Mouse (Mus musculus): ENCODE measurements around the gene Pde1a.

DNA sequence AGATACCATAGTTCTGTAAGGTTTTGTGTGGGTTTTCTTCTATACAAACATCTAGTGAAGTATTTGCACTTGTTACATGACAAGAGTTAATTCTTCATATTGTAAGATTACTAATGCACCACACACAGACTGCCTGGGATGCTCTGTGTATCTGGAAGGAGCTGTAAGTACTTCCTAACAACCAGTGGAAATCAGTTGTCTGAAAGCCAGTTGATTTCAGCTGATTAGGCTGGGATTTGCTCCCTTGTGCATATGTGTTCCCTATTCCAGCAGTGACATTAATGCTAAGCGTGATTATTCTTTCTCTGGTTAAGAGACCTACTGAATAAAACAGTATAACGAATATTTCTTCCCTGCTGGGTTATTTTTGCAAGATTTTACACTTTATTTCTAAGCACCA lies 55.8 kb downstream of the Pde1a start:
- TF ChIP-seq CTCF (IDR thresholded peaks at IDR 0.05; ENCODE audit: borderline replicate concordance, control insufficient read depth, extremely low read depth, insufficient read depth, low read length, poor library complexity), result no peak
- no peak for TF ChIP-seq POLR2A (IDR thresholded peaks at IDR 0.05; ENCODE audit: control insufficient read depth, extremely low read depth, insufficient read depth, low read length, poor library complexity)
